Mouse (Mus musculus) liver, embryonic 11.5 days (tissue): Measurements from ENCODE around the gene Gm14548. TPM values are rescaled to one million over a fixed set of nuclear protein-coding genes. Genes with fewer than 3 reads are reported as not detected.
"Not testable (repeated sequence)": the region's sequence is repeated elsewhere in the genome, so short reads cannot be mapped to it uniquely, and the experiment has no call there.

ENCODE experiments used
- ATAC-seq: fragments of 200-750 bp; cut with Nextera tagmentation; replicated peaks from 2 replicates; pipeline ENCODE4 v1.8.0; 2017; ENCODE audit warnings: moderate number of reproducible peaks, mild to moderate bottlenecking, moderate TSS enrichment, moderate library complexity; ENCODE audit not compliant: low FRiP score
- DNase-seq: peaks from one replicate; pipeline ENCODE4 v3.0.0-alpha.2; 2017; ENCODE audit warnings: low spot score
- H3K27ac ChIP-seq: fragments of 300-500 bp; sonication (generic); 2 replicates; pipeline ENCODE4 v1.5.1; 2014; ENCODE audit warnings: mild to moderate bottlenecking, low read depth, low read length, control low read depth
- H3K27me3 ChIP-seq: fragments of 300-500 bp; sonication (generic); replicated peaks from 2 replicates; pipeline ENCODE4 v1.6.1; 2014; ENCODE audit warnings: low read length, mixed read lengths; ENCODE audit not compliant: control insufficient read depth, insufficient read depth
- H3K36me3 ChIP-seq: fragments of 300-500 bp; sonication (generic); 2 replicates; pipeline ENCODE4 v1.6.1; 2014; ENCODE audit warnings: mild to moderate bottlenecking, low read length, moderate library complexity, mixed read lengths; ENCODE audit not compliant: control insufficient read depth, insufficient read depth
- H3K4me1 ChIP-seq: fragments of 300-500 bp; sonication (generic); replicated peaks from 2 replicates; pipeline ENCODE4 v1.6.1; 2014; ENCODE audit warnings: low read length, mixed read lengths; ENCODE audit not compliant: control insufficient read depth, insufficient read depth
- H3K4me2 ChIP-seq: fragments of 300-500 bp; sonication (generic); 2 replicates; pipeline ENCODE4 v1.6.1; 2014; ENCODE audit warnings: mild to moderate bottlenecking, control low read depth, moderate library complexity
- H3K4me3 ChIP-seq: fragments of 300-500 bp; sonication (generic); 2 replicates; pipeline ENCODE4 v1.5.1; 2014; ENCODE audit warnings: low read depth, low read length, control low read depth
- H3K9ac ChIP-seq: fragments of 300-500 bp; sonication (generic); 2 replicates; pipeline ENCODE4 v1.6.1; 2014; ENCODE audit warnings: low read depth, low read length, control low read depth
- H3K9me3 ChIP-seq: fragments of 300-500 bp; sonication (generic); 2 replicates; pipeline ENCODE4 v1.6.1; 2016; ENCODE audit warnings: low read length, inconsistent platforms, mixed read lengths; ENCODE audit not compliant: control insufficient read depth
- WGBS: fragments of 180-500 bp; shearing (Covaris S2); extraction: QIAGEN DNeasy Blood & Tissue Kit; methylation state at CpG from one replicate; pipeline ENCODE4 v1.1.7; 2014; 5-methylcytosine and 5-hydroxymethylcytosine counted together
- polyA plus RNA-seq: library from polyadenylated mRNA; unstranded; fragments of >200 nt; fragmentation: Nextera tagmentation; extraction: Ambion mirVana; gene quantifications from 2 replicates; pipeline ENCODE4 v1.2.1, GENCODE M21; 2014

Gm14548 gene
- polyA plus RNA-seq, result 0.18 and 0.21 TPM in 2 replicates

GRCm38 (mm10) chr7:3898036-3898590, at the start of gene Gm14548:
Gene Gm14548, minus strand, starts transcription at chr7:3898120.
- H3K4me1 ChIP-seq, H3K27ac ChIP-seq, H3K4me3 ChIP-seq, ATAC-seq, H3K27me3 ChIP-seq, H3K9ac ChIP-seq, H3K36me3 ChIP-seq, H3K9me3 ChIP-seq, H3K4me2 ChIP-seq, DNase-seq: not testable (repeated sequence)
- 42% methylated on average over 3 of the region's 3 CpGs for WGBS

GRCm38 (mm10) chr7:3946117-3946516, 48.2 kb upstream of the Gm14548 start:
- no peak overlapping the region for H3K27ac ChIP-seq

GRCm38 (mm10) chr7:3940915-3941314, 43.0 kb upstream of the Gm14548 start:
- WGBS, result 34% methylated on average over 3 of the region's 3 CpGs
- DNase-seq, result no peak

More at GRCm38 (mm10) chr7:3946117-3946516, 48.2 kb upstream of the Gm14548 start:
- H3K36me3 ChIP-seq, result no peaks in the 10 kb centered on the region
- no peak overlapping the region for H3K4me2 ChIP-seq
- no peak overlapping the region for H3K4me3 ChIP-seq
- H3K4me1 ChIP-seq, result no peaks in the 10 kb centered on the region
- 57% methylated on average over 4 of the region's 4 CpGs for WGBS
- no peak for DNase-seq
- H3K9ac ChIP-seq, result no peak overlapping the region
- H3K27me3 ChIP-seq, result no peaks in the 10 kb centered on the region
- ATAC-seq, result no peak
- no peaks in the 10 kb centered on the region for H3K9me3 ChIP-seq

GRCm38 (mm10) chr7:3939866-3940525, 42.1 kb upstream of the Gm14548 start:
- Histone ChIP-seq H3K4me2 (no peak overlapping the region), H3K9ac (no peak overlapping the region), H3K4me1 (no peaks in the 10 kb centered on the region), H3K27ac (no peak overlapping the region), H3K36me3 (no peaks in the 10 kb centered on the region), H3K27me3 (no peaks in the 10 kb centered on the region), H3K9me3 (no peaks in the 10 kb centered on the region), H3K4me3 (no peak overlapping the region)
- DNase-seq, result no peak
- WGBS, result 60% methylated on average over 1 of the region's 1 CpGs
- ATAC-seq, result no peak

More at GRCm38 (mm10) chr7:3940915-3941314, 43.0 kb upstream of the Gm14548 start:
- Histone ChIP-seq H3K27me3 (no peaks in the 10 kb centered on the region), H3K4me2 (no peak overlapping the region), H3K4me1 (no peaks in the 10 kb centered on the region), H3K36me3 (no peaks in the 10 kb centered on the region), H3K9ac (no peak overlapping the region), H3K9me3 (no peaks in the 10 kb centered on the region), H3K4me3 (no peak overlapping the region), H3K27ac (no peak overlapping the region)
- no peak for ATAC-seq

GRCm38 (mm10) chr7:3935473-3935872, 37.6 kb upstream of the Gm14548 start:
- not testable (repeated sequence) for H3K4me1 ChIP-seq, H3K9me3 ChIP-seq, H3K4me3 ChIP-seq, H3K27me3 ChIP-seq, DNase-seq, H3K27ac ChIP-seq, ATAC-seq, H3K4me2 ChIP-seq, H3K36me3 ChIP-seq, H3K9ac ChIP-seq

GRCm38 (mm10) chr7:3915387-3915786, 17.5 kb upstream of the Gm14548 start, which contains the start of gene Lilra6:
Gene Lilra6, minus strand, starts transcription at chr7:3915503.
- H3K9ac ChIP-seq, DNase-seq, H3K4me1 ChIP-seq, H3K27ac ChIP-seq, H3K36me3 ChIP-seq, ATAC-seq, H3K9me3 ChIP-seq, H3K4me2 ChIP-seq, H3K27me3 ChIP-seq, H3K4me3 ChIP-seq: not testable (repeated sequence)
- WGBS, result 43% methylated on average over 2 of the region's 2 CpGs

GRCm38 (mm10) chr7:3903704-3904103, 5.8 kb upstream of the Gm14548 start:
- H3K9me3 ChIP-seq, result no peaks in the 10 kb centered on the region
- no peak overlapping the region for H3K4me2 ChIP-seq
- 14% methylated on average over 1 of the region's 1 CpGs for WGBS
- H3K4me1 ChIP-seq, result no peaks in the 10 kb centered on the region
- H3K27me3 ChIP-seq, result no peaks in the 10 kb centered on the region
- H3K4me3 ChIP-seq, result no peak overlapping the region
- ATAC-seq, result no peak
- no peak for DNase-seq
- no peak overlapping the region for H3K27ac ChIP-seq
- H3K9ac ChIP-seq, result no peak overlapping the region
- H3K36me3 ChIP-seq, result no peaks in the 10 kb centered on the region

- H3K36me3 ChIP-seq, H3K4me3 ChIP-seq, H3K4me1 ChIP-seq, ATAC-seq, DNase-seq, H3K27me3 ChIP-seq, H3K9ac ChIP-seq, H3K27ac ChIP-seq, H3K9me3 ChIP-seq, H3K4me2 ChIP-seq: not testable (repeated sequence)
- WGBS, result no CpG with 5 or more reads among the region's 1 CpGs
Measured at GRCm38 (mm10) chr7:3875032-3875431, 22.9 kb downstream of the Gm14548 start.

GRCm38 (mm10) chr7:3844951-3845350, 53.0 kb downstream of the Gm14548 start, which contains the start of gene Pira2:
Gene Pira2, minus strand, starts transcription at chr7:3845051.
- H3K27me3 ChIP-seq, H3K4me3 ChIP-seq, H3K4me2 ChIP-seq, DNase-seq, H3K4me1 ChIP-seq, H3K9me3 ChIP-seq, H3K9ac ChIP-seq, ATAC-seq, H3K36me3 ChIP-seq, H3K27ac ChIP-seq: not testable (repeated sequence)
- WGBS, result no CpG with 5 or more reads among the region's 2 CpGs
